Mouse (Mus musculus) heart, embryonic 16.5 days (tissue): ENCODE data around the gene Fam69a. TPM values are rescaled to one million over a fixed set of nuclear protein-coding genes. Genes with fewer than 3 reads are reported as not detected.

Source experiments
- ATAC-seq: fragments of 200-750 bp; cut with Nextera tagmentation; replicated peaks from 2 replicates; pipeline ENCODE4 v1.8.0; 2017; ENCODE audit warnings: moderate number of reproducible peaks; ENCODE audit not compliant: insufficient read depth, low FRiP score; ENCODE audit errors: extremely low read depth
- H3K27ac ChIP-seq: fragments of 300-500 bp; sonication (generic); 2 replicates; pipeline ENCODE4 v1.5.1; 2014; ENCODE audit warnings: mild to moderate bottlenecking, low read length, control low read depth, moderate library complexity
- H3K27me3 ChIP-seq: fragments of 300-500 bp; sonication (generic); 2 replicates; pipeline ENCODE4 v1.6.1; 2014; ENCODE audit warnings: low read length, mixed read lengths; ENCODE audit not compliant: control insufficient read depth, insufficient read depth
- H3K36me3 ChIP-seq: fragments of 300-500 bp; sonication (generic); 2 replicates; pipeline ENCODE4 v1.6.1; 2014; ENCODE audit not compliant: control insufficient read depth, insufficient read depth
- H3K4me1 ChIP-seq: fragments of 300-500 bp; sonication (generic); 2 replicates; pipeline ENCODE4 v1.6.1; 2014; ENCODE audit warnings: low read length, mixed read lengths; ENCODE audit not compliant: control insufficient read depth, insufficient read depth
- H3K4me2 ChIP-seq: fragments of 300-500 bp; sonication (generic); 2 replicates; pipeline ENCODE4 v1.6.1; 2014; ENCODE audit warnings: low read depth, mild to moderate bottlenecking, control low read depth, low read length
- H3K4me3 ChIP-seq: fragments of 300-500 bp; sonication (generic); 2 replicates; pipeline ENCODE4 v1.5.1; 2014; ENCODE audit warnings: mild to moderate bottlenecking, control low read depth, low read length
- H3K9ac ChIP-seq: fragments of 300-500 bp; sonication (generic); 2 replicates; pipeline ENCODE4 v1.6.1; 2014; ENCODE audit warnings: low read length, control low read depth
- H3K9me3 ChIP-seq: fragments of 300-500 bp; sonication (generic); replicated peaks from 2 replicates; pipeline ENCODE4 v1.6.1; 2016; ENCODE audit warnings: low read length; ENCODE audit not compliant: control insufficient read depth
- WGBS: fragments of 180-500 bp; shearing (Covaris S2); extraction: QIAGEN DNeasy Blood & Tissue Kit; methylation state at CpG from one replicate; pipeline ENCODE4 v1.1.7; 2014; 5-methylcytosine and 5-hydroxymethylcytosine counted together
- polyA plus RNA-seq: library from polyadenylated mRNA; unstranded; fragments of >200 nt; fragmentation: Nextera tagmentation; extraction: Ambion mirVana; gene quantifications from 2 replicates; pipeline ENCODE4 v1.2.1, GENCODE M21; 2015

Gene Fam69a
- polyA plus RNA-seq, 1 experiment from 2014 or later: 23.1 TPM

DNA sequence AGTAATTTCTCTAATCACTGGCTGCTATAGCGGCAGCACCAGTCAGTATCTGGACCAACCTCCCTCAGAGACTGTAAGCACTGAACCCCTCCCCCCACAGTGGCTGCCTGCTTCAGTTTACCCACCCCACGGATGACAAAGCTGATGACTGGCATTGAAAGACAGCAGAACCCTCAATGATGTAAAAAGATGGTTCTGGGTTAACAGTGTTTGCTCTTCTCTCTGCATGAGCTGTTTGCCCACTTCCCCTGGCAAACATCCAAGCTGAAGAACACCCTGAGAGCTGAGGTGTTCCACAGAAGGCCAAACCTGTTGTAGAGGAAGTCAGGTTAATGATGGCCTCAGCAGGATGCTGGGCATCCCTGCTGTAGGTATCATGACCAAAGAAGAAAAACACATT, 54.3 kb downstream of the Fam69a start:
- no peaks in the 10 kb centered on the region for H3K27me3 ChIP-seq
- WGBS: 41% methylated on average over 2 of the region's 2 CpGs
- H3K9me3 ChIP-seq: no peaks in the 10 kb centered on the region
- no peaks in the 10 kb centered on the region for H3K36me3 ChIP-seq
- no peak overlapping the region for H3K4me2 ChIP-seq
- H3K9ac ChIP-seq: no peak overlapping the region
- H3K4me1 ChIP-seq: no peaks in the 10 kb centered on the region
- H3K4me3 ChIP-seq: no peak overlapping the region
- no peak overlapping the region for H3K27ac ChIP-seq
- no peak for ATAC-seq

DNA sequence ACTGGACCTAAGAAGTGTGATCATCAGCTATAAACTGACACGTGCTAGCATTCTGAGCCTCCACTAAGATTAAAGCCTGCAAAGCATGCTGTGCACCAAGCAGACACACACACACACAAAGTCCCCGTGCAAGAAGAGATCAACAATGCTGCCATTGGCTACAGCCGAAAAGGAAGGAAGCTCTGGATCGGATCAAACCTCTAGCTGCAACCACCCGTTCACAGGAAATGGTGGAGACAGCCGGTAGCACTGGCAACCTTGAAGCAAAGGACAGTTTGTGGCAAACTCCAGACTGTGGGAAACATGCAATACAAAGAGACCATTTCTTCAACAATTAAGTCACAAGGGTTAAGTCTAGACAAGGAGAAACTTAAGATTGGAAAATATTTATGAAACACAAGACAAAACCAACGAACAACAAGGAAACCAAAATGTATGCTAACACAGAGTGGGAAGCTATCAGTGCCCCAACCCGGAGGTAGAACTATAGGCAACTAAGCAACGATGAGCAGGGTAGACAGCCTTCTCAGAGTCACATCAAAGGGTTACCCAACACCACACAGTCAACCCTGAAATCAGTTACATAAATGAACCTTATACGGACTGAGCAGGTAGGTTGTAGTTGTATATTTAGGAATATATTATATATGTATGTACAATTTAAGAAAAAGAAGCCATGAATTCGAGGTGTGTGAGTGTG, 60.2 kb downstream of the Fam69a start:
- no peak overlapping the region for H3K27ac ChIP-seq
- 58% methylated on average over 11 of the region's 11 CpGs for WGBS
- H3K9me3 ChIP-seq: no peaks in the 10 kb centered on the region

DNA sequence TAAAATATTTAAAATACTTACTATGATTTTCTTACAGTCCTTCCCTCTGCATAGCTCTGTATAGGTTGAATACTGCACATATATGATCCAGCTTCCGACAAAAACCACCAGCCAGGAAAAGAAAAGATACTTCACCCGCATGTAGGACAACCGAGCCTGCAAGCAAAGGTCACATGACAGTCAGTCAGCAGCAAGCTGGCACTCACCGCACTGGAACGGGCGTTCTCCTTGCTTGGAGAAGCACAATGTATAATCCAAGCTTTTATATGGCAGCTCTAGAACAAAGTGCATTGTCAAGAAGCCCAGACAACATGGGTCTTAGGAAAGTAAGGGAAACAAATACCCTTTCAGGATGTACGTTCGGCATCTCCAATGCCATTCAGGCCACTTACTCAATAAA, 62.3 kb downstream of the Fam69a start:
- Histone ChIP-seq H3K9ac (no peak overlapping the region), H3K9me3 (no peaks in the 10 kb centered on the region), H3K36me3 (no peaks in the 10 kb centered on the region), H3K27ac (no peak overlapping the region), H3K4me2 (no peak overlapping the region), H3K27me3 (no peaks in the 10 kb centered on the region), H3K4me1 (no peaks in the 10 kb centered on the region), H3K4me3 (no peak overlapping the region)
- no peak for ATAC-seq
- 78% methylated on average over 8 of the region's 8 CpGs for WGBS

More for the DNA sequence above, 60.2 kb downstream of the Fam69a start:
- H3K27me3 ChIP-seq: no peaks in the 10 kb centered on the region
- peak; percentile 28; the same call in 1 of the 2 replicates for ATAC-seq
- no peaks in the 10 kb centered on the region for H3K36me3 ChIP-seq
- H3K4me2 ChIP-seq: no peak overlapping the region
- no peaks in the 10 kb centered on the region for H3K4me1 ChIP-seq
- H3K9ac ChIP-seq: no peak overlapping the region
- no peak overlapping the region for H3K4me3 ChIP-seq

DNA sequence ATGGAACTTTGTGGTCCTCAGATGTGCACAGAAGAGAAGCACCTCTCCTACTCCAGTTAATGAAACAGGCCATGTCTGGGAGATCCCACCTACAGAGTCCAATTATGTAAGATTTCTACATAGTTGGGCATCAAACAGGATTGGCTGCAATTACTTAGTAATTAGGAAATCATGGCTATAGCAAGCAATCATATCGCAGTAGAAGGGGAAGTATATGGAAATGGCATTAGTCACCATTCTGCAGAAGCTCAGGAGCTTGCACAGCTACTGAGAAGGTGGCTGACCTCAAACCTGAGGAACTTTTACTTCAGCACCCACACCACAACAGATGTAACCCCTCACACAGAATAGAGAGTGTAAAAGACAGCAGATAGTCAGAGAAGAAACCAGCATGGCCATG, 64.0 kb downstream of the Fam69a start:
- Histone ChIP-seq H3K4me1 (no peaks in the 10 kb centered on the region), H3K27ac (no peak overlapping the region), H3K4me3 (no peak overlapping the region), H3K4me2 (no peak overlapping the region), H3K27me3 (no peaks in the 10 kb centered on the region), H3K36me3 (no peaks in the 10 kb centered on the region), H3K9me3 (no peaks in the 10 kb centered on the region), H3K9ac (no peak overlapping the region)
- no peak for ATAC-seq
- 87% methylated on average over 1 of the region's 1 CpGs for WGBS

DNA sequence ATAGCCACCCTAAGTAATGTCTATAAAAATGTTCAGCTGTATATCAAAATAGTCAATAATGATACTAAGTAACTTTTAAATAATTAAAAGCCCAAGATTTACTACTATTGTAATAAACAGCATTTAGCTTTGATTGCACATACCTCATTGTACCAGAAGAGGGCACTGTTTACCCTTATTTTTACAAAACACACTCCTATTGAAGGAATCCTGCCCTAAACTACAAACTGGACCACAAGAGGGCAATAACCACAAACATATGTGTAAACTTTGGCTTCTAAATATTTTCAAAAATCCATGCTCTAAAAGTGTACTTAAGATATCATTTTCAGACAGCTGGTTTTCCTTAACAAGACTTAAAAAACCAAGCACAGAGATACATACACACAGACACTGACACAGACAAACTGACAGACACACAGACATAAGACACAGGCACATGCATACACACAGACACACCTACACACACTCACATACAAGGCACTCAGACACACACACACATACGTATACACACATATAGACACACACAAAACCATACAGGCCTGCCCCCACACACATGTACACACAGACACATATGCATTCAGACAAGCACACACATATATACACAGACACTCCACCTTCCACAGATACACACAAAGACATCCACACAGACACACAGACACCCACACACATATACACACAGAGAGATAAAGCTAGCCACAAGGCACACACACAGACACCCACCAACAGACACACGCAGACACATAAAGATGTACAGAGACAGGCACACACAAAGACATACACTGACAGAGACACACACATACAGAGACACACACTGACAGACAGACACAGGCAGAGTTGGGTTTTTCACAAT, 65.3 kb downstream of the Fam69a start:
- Histone ChIP-seq H3K27ac (no peak overlapping the region), H3K4me3 (no peak overlapping the region), H3K9ac (no peak overlapping the region), H3K36me3 (no peaks in the 10 kb centered on the region), H3K27me3 (no peaks in the 10 kb centered on the region), H3K9me3 (no peaks in the 10 kb centered on the region), H3K4me2 (no peak overlapping the region), H3K4me1 (no peaks in the 10 kb centered on the region)
- WGBS: 78% methylated on average over 2 of the region's 2 CpGs
- ATAC-seq: 0 out of 2 replicates have a peak, but pooled peaks have one; percentile 41

DNA sequence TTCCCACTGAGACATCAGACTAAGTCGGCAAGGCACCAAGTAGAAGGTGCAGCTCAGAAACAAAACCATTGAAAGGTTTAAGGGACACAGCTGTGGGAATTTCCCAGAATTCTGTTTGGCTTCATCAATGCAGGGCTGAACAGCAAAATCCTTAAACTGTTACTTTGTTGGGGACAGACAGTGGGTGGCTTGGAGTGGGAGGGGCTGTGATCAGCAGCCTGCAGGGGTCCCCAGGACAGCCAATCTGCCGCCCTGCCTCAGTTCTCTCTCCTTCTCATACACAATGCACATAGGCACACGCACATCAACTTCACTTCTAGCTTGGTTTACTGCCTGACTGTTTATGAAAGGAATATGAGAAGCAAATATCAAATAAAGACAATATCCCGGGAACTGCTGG, 71.6 kb downstream of the Fam69a start:
- no peak for ATAC-seq
- 52% methylated on average over 4 of the region's 4 CpGs for WGBS

DNA sequence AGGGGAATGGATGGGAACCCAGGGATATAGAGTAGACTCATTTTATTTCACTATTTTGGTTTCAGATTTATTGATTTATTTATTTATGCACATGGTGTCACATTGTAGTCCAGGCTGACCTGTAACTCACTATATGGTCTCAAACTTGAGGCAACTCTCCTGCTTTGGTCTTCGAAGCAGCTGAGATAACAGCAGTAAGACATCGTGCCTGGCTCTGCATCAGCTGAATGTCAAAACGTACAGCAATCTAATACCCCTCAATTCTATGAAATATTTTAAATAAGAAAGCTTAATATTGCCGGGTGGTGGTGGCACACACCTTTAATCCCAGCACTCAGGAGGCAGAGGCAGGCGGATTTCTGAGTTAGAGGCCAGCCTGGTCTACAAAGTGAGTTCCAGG, 75.9 kb downstream of the Fam69a start:
- Histone ChIP-seq H3K27ac (no peak overlapping the region), H3K4me1 (no peaks in the 10 kb centered on the region), H3K9ac (no peak overlapping the region), H3K27me3 (no peaks in the 10 kb centered on the region), H3K4me2 (no peak overlapping the region), H3K9me3 (no peaks in the 10 kb centered on the region), H3K36me3 (peaks cover 32% of the 10 kb centered on the region), H3K4me3 (no peak overlapping the region)
- 87% methylated on average over 5 of the region's 5 CpGs for WGBS
- ATAC-seq: no peak

More for the DNA sequence above, 71.6 kb downstream of the Fam69a start:
- no peak overlapping the region for H3K4me2 ChIP-seq
- no peak overlapping the region for H3K9ac ChIP-seq
- no peaks in the 10 kb centered on the region for H3K27me3 ChIP-seq
- H3K4me3 ChIP-seq: no peak overlapping the region
- H3K36me3 ChIP-seq: no peaks in the 10 kb centered on the region
- H3K9me3 ChIP-seq: no peaks in the 10 kb centered on the region
- H3K27ac ChIP-seq: no peak overlapping the region
- H3K4me1 ChIP-seq: no peaks in the 10 kb centered on the region

DNA sequence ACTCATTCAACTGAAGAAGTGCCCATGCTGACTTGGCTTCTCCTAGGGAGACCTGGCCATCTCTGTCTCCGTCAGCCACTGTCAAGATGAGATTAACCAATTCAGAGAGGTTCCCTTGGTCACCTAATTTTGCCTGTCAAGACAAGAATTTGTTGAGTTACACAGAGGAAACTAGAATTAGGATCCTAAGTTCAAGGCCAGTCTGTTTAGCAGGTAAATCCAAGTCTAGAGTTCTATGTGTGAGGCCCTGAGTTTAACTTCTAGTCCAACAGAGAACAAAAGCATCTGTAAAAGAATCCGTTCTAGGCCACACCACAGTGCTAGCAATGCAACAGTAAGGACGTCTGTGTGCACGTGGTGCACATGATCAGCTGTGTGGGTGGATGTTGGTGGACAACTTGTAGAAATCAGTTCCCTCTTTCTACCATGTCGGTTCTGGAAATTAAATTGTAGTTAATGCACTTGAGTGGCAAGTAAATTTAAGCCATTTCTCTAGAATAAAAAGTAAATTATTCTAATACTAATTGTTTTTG, 76.7 kb downstream of the Fam69a start:
- peaks cover 41% of the 10 kb centered on the region for H3K36me3 ChIP-seq
- no peak for ATAC-seq
- WGBS: 62% methylated on average over 5 of the region's 5 CpGs
- H3K9ac ChIP-seq: no peak overlapping the region
- H3K4me3 ChIP-seq: no peak overlapping the region
- no peak overlapping the region for H3K27ac ChIP-seq
- no peaks in the 10 kb centered on the region for H3K9me3 ChIP-seq
- H3K27me3 ChIP-seq: no peaks in the 10 kb centered on the region
- no peaks in the 10 kb centered on the region for H3K4me1 ChIP-seq
- no peak overlapping the region for H3K4me2 ChIP-seq

DNA sequence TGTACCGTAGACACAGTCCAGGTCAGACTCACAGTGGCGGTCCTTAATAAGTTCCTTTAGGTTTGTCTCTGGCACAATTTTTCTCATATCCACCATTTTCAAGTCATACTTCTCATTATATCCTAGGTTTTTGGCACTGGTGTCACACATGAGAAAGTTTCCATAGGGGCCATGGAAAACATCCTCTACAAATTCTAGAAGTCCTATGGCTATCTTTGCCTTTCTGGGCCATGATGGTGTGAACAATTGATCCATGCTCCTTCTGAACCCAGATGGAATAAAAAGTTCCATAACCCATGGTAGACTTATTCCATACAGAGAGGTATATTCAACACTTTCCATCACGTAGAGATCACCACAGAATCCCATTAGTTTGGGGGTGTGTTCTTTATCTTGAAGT, 77.2 kb downstream of the Fam69a start:
- H3K9ac ChIP-seq: no peak overlapping the region
- no peaks in the 10 kb centered on the region for H3K27me3 ChIP-seq
- H3K27ac ChIP-seq: no peak overlapping the region
- H3K9me3 ChIP-seq: no peaks in the 10 kb centered on the region
- peaks cover 44% of the 10 kb centered on the region for H3K36me3 ChIP-seq
- no peak overlapping the region for H3K4me3 ChIP-seq
- H3K4me1 ChIP-seq: no peaks in the 10 kb centered on the region
- no peak for ATAC-seq
- WGBS: 89% methylated on average over 3 of the region's 3 CpGs
- no peak overlapping the region for H3K4me2 ChIP-seq
